Mouse (Mus musculus) CH12F3 (cell line): Measurements from ENCODE around the gene Ift46.
"Not testable (repeated sequence)": the region's sequence is repeated elsewhere in the genome, so short reads cannot be mapped to it uniquely, and the experiment has no call there.

Experiments used
- in situ Hi-C: fragments of 300-500 bp; cut with MboI; formaldehyde crosslinking; loops from 2 replicates; pipeline ENCODE4 v1.14.3; 2020; ENCODE audit warnings: low sequenced_read_pairs

Ift46 gene

DNA sequence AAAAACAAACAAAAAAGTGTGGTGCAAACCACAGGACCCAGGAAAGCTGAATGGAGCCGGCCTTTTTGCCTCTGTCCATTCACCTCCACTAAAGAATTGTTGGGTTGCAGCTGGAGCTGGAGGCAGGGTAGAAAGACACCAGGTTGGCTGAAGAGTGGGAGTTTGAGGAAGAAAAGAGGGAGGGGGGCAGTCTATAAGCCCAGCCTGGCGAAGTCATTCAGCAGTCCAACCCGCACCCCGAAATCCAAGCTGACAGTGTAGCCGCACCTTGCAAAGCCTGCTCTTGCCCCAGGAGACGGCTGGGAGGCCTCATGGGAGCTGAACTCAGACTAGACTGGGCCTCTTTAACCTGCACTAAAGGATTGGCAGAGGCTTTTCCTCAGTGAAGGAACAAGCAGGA is 31.8 kb upstream of the Ift46 start:
- in situ Hi-C loops: no loop called here

DNA sequence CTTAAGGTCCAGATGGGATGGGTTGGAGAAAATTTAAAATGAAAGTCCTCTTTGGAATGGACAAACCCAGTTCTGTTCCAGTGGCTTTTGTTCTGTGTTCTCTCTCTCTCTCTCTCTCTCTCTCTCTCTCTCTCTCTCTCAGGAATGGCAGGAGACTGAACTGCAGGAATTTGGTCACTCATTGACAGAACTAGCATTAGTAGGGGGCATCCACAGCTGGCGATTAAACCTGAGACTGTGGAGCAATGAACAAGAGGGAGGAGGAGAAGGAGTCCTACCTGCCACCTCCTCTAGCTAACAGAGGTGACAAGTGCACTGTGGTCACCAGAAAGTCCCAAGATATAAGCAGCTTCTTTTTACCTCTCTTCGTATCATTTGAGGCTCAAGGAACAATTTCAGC is 31.4 kb upstream of the Ift46 start:
- in situ Hi-C loops: no loop called here

DNA sequence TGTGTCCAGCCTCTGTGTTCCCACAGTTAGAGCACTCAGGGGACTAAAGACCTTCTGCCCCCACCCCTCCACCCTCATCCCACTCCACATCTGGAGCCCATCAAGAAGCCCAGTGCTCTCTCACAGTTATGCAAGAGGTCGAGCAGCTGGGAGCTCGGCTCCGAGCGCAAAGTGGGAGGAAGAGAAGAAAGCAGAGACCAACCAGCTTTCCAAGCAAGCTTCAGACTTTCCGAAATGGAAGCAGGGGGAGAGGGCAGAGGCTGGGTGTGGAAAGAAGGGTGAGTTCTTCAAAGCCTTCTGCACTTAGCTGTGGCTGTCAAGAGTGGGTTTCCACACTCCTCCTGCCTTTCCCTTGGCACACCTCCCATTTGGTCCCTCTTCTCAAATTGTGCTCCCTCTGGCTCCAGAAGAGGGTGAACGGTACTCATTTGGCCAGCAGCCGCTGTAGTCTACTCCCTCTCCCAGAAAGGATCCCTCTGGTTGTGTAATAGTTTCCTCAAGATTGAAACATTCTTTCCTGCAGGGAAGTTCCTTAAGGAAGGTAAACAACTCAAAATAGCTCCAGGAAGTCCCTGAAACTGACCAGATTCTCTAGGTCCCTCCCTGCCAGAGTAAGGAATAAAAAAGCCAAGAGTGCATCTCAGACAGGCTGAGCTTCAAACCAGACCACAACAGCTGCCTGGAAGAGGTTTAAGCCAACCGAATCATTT is 30.3 kb upstream of the Ift46 start:
- in situ Hi-C loops: no loop called here

DNA sequence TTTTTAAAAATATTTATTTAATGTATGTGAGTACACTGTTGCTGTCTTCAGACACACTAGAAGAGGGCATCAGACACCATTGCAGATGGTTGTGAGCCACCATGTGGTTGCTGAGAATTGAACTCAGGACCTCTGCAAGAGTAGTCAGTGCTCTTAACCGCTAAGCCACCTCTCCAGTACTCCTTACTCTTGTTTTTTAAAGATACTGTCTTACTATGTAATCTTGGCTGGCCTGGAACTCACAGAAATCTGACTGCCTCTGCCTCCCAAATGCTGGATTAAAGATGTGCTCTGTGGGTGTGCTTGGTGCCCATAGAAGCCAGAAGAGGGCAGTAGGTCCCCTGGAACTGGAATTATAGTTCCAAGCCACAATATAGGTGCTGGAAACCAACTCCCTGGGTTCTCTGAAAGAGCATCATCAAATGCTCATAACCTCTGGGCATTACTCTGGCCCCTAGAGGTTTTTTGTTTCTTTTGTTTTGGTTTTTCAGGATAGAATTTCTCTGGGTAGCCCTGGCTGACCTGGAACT is 27.0 kb upstream of the Ift46 start:
- in situ Hi-C loops: no loop called here

- in situ Hi-C loops: no loop called here
These were observed 22.3 kb upstream of the Ift46 start for GRCm38 (mm10) chr9:44745371-44745770.

DNA sequence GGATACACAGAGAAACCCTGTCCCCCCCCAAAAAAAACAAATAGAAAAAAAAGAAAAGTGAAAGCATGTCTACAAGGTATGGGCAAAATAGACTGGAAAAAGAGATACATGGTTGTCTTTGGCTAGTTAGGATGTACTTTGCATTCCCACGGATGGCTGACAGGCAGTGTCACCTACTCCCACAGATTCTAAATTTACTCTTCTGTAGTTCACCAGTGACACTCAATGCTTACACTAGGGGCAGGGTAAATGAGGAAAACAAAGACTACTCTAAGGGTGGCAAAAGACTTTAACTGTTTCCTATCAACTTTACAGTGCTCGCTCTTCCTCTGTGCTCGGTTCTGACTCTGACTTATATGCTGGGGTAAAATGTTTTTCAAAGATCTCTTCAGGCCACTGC is 21.0 kb upstream of the Ift46 start:
- in situ Hi-C loops: no loop called here

GRCm38 (mm10) chr9:44747341-44747740 is 20.4 kb upstream of the Ift46 start:
- in situ Hi-C loops: no loop called here

- in situ Hi-C loops: no loop called here
These were observed 19.2 kb upstream of the Ift46 start for GRCm38 (mm10) chr9:44748473-44748872.

DNA sequence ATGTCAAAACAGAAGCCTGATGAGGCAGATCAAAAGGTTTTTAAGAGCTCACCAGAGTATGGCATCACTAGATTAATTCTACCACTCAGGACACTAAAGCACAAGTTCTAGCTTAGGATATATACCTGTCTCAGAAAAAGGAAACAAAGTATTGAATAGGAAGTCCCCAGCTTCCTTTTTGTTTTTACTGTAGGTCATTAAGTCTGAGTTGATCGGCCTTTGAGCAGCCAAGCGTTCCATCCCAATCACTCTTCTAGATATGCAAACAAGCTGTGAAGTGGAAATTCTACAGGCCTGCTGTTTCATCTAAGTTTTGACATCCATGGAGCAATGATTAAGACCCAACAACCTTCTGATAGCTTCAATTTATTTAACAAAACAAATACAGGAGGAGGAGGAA is 6.8 kb upstream of the Ift46 start:
- in situ Hi-C loops: no loop called here

DNA sequence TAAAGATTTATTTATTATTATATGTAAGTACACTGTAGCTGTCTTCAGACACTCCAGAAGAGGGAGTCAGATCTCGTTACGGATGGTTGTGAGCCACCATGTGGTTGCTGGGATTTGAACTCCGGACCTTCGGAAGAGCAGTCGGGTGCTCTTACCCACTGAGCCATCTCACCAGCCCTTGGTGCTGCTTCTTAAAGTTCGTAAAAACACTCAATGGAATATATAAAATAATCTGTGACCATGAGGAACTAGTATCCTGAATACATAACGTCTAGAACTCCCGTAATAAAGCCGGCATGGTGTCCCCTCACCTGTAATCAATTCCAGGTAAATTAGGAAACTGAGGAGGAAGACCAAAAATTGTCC is 304 bp downstream of the Ift46 start:
- in situ Hi-C loops: not testable (repeated sequence)

- in situ Hi-C loops: no loop called here
These were observed 3.7 kb downstream of the Ift46 start for GRCm38 (mm10) chr9:44771376-44771775.

- in situ Hi-C loops: no loop called here
These were observed 4.7 kb downstream of the Ift46 start for GRCm38 (mm10) chr9:44772392-44772749.

DNA sequence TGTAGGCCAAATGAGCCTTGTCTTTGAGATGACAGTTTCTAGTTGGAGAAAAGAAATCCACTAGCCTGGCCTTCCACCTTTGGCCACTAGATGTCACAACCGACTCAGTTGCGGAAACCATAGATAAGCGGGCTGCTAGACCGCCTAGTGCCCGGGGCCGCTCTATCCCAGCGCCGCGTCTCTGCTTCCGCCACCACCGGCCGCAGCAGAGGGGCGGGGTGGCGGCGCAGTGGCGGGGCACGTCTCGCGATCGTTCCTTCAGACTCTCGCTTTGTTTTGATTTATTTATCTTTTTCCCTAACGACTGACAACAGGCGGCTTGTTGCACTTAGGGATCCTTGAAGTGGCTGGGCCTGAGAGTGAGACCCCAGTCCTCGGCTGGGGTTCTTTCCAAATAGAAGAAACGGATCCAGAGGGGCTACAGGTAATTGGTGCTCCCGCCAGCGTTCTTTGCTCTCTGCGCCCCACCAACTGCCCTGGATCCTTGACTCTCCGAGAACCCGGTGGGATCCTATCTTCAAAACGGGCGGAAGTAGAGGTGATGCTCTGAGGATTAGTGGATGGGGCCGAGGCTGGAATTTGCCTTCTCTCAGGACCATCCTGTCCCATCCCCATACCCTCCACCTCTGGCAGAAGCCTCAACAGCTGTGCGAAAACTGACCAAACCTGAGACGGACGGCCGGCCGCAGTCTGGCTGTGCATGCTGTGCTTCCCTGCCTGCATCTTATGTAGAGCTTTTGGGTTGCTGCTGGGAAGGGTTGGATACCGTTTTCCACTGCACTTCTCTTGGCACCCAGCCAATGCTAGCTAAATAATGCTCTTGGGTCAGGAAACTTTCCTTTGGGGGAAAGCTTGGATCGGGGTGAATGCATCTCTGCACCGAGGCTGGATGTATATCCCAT is 5.3 kb downstream of the Ift46 start:
- in situ Hi-C loops: no loop called here

GRCm38 (mm10) chr9:44792842-44793241 is 25.1 kb downstream of the Ift46 start:
- in situ Hi-C loops: no loop called here

- in situ Hi-C loops: no loop called here
These were observed 30.6 kb downstream of the Ift46 start for GRCm38 (mm10) chr9:44798298-44798697.

- in situ Hi-C loops: no loop called here
These were observed 31.6 kb downstream of the Ift46 start, which contains the start of gene Tmem25 for GRCm38 (mm10) chr9:44799102-44799957. Tmem25 (minus strand) TSS chr9:44799307.

DNA sequence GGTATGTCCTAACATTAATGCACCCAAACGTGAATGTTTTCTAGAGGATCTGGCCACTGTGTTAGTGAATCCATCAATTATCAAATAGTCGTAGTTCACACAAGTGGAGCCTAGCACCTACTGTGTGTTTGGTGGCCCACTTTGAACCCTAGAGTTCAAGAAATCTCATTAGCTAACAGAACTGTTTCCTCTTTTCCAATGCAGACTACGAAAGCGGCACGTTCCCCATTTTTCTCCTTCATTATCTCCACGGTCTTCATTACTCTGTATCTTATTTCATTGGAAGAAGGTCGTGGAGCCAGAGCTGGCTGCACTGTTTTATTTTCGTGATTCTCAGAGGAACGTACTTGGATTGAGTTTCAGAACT is 32.2 kb downstream of the Ift46 start:
- in situ Hi-C loops: no loop called here

- in situ Hi-C loops: no loop called here
These were observed 34.0 kb downstream of the Ift46 start for GRCm38 (mm10) chr9:44801669-44802068.

DNA sequence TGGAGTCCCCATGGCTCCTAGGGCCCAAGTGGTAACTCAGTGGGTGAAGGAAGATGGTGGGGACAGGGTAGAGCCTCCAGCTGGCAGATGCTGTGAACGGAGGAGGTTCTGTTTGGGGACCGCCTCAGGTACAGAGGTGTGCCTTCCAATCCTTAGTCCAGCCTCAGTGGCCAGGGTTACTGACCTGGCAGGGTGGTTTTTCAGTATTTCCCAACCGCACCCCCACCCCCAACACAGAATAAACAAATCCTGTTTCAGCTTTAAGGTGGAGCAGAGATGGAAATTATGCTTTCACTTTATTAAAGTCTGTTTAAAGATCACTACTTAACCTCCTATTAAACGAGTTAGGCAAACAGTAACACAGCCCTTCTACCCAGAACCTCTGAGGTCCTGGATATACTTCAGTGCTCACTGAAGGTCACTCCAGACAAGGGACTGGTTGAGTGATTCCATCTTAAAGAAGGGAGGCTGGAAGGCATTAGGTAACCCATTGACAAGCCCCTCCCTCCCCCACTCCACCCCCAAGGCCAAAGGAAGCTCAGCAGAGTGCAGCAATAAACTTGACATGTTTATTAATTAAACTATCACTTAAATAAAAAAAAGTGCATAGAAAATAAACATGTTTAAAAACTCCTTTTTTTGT is 35.2 kb downstream of the Ift46 start, which contains the start of gene Ttc36:
Ttc36 (minus strand) TSS at position 265 of the 643 bp plus-strand sequence.
- in situ Hi-C loops: no loop called here

GRCm38 (mm10) chr9:44804678-44805077 is 37.0 kb downstream of the Ift46 start:
- in situ Hi-C loops: no loop called here

GRCm38 (mm10) chr9:44805536-44805935 is 37.8 kb downstream of the Ift46 start:
- in situ Hi-C loops: no loop called here
